Comparison of ENCODE assay signal across 21 mouse cellular contexts in genomic region chr1:40393214-40393613, GRCm38 (mm10). TPM values are rescaled to one million over a fixed set of nuclear protein-coding genes. Genes with fewer than 3 reads are reported as not detected.
A peak's percentile ranks its signal among the peaks of the same experiment; 100 is the strongest.
DNase-seq lines count a peak whose midpoint lies in the region; ATAC-seq and TF ChIP-seq lines count a peak whose summit lies in the region.
"Had no signal": no experiment of that assay in that cellular context is flagged by ENCODE, and none has a peak within 500 bp of the region (broad histone marks: within the 10 kb centered on the region; RNA-seq: fewer than 3 reads in every experiment).

No protein-coding gene starts in this region.

- H3K27ac ChIP-seq in cerebellum, adult 2 months (ENCODE audit: insufficient read depth, low read length): no peak overlapping the region
- no peak overlapping the region for H3K27ac ChIP-seq in kidney, embryonic 15.5 days
- H3K27ac ChIP-seq: embryonic facial prominence, embryonic 12.5 days; hindbrain, embryonic 14.5 days; intestine, embryonic 15.5 days; limb, embryonic 15.5 days; liver, embryonic 15.5 days; midbrain, embryonic 13.5 days had no signal

- no peaks in the 10 kb centered on the region for H3K27me3 ChIP-seq in megakaryocyte, embryonic 14.5 days (replicated peaks)
- H3K27me3 ChIP-seq in cerebellum, adult 2 months (ENCODE audit: control insufficient read depth, insufficient read depth, low read length): no peaks in the 10 kb centered on the region
- no peaks in the 10 kb centered on the region for H3K27me3 ChIP-seq in kidney, embryonic 15.5 days
- H3K27me3 ChIP-seq: embryonic facial prominence, embryonic 12.5 days; heart, embryonic 12.5 days; intestine, embryonic 15.5 days; limb, embryonic 15.5 days; midbrain, embryonic 13.5 days had no signal

- no peak overlapping the region for H3K4me2 ChIP-seq in kidney, embryonic 15.5 days
- H3K4me2 ChIP-seq: embryonic facial prominence, embryonic 12.5 days; heart, embryonic 12.5 days; hindbrain, embryonic 14.5 days; intestine, embryonic 15.5 days; limb, embryonic 15.5 days; liver, embryonic 15.5 days; midbrain, embryonic 13.5 days had no signal

- no peaks in the 10 kb centered on the region for H3K36me3 ChIP-seq in megakaryocyte, embryonic 14.5 days (replicated peaks; ENCODE audit: low read length)
- no peaks in the 10 kb centered on the region for H3K36me3 ChIP-seq in kidney, embryonic 15.5 days
- H3K36me3 ChIP-seq: embryonic facial prominence, embryonic 12.5 days; heart, embryonic 12.5 days; intestine, embryonic 15.5 days; limb, embryonic 15.5 days; liver, embryonic 15.5 days; midbrain, embryonic 13.5 days had no signal

- peak overlapping the region; percentile 38 for H3K4me3 ChIP-seq in megakaryocyte, embryonic 14.5 days (replicated peaks)
- H3K4me3 ChIP-seq in cerebellum, adult 2 months (replicated peaks; ENCODE audit: insufficient read depth, low read depth, low read length): no peak overlapping the region
- H3K4me3 ChIP-seq in kidney, embryonic 15.5 days (replicated peaks): no peak overlapping the region
- H3K4me3 ChIP-seq: embryonic facial prominence, embryonic 12.5 days; heart, embryonic 12.5 days; intestine, embryonic 15.5 days; limb, embryonic 15.5 days; liver, embryonic 15.5 days; midbrain, embryonic 13.5 days had no signal

- no peak for ATAC-seq in kidney, embryonic 15.5 days (replicated peaks; ENCODE audit: low FRiP score)
- ATAC-seq: forebrain, embryonic 16.5 days; intestine, embryonic 15.5 days; midbrain, embryonic 13.5 days had no signal

- H3K4me1 ChIP-seq in megakaryocyte, embryonic 14.5 days: peaks cover 26% of the 10 kb centered on the region
- no peaks in the 10 kb centered on the region for H3K4me1 ChIP-seq in cerebellum, adult 2 months (ENCODE audit: control insufficient read depth, insufficient read depth, low read length)
- H3K4me1 ChIP-seq in kidney, embryonic 15.5 days: no peaks in the 10 kb centered on the region
- H3K4me1 ChIP-seq: embryonic facial prominence, embryonic 12.5 days; heart, embryonic 12.5 days; intestine, embryonic 15.5 days; limb, embryonic 15.5 days; liver, embryonic 15.5 days; midbrain, embryonic 13.5 days had no signal

- 83% methylated on average over 7 of the region's 7 CpGs for WGBS in cerebellum, adult 2 months
- whole genome bisulfite sequencing in kidney, embryonic 15.5 days: 85% methylated on average over 7 of the region's 7 CpGs

- no peak for TF ChIP-seq CTCF in cerebellum, adult 2 months (IDR thresholded peaks at IDR 0.05; ENCODE audit: borderline replicate concordance, insufficient read depth, low read depth, low read length)

- DNase-seq in 3134 (ENCODE audit: extremely low read depth, insufficient read length, low spot score): peak; percentile 91
- DNase-seq in CD4-positive helper T cell, adult 2 months (ENCODE audit: low read depth, low spot score): peak; percentile 77
- peak; percentile 33 for DNase-seq in c-Kit-positive CD71-negative TER-119-negative erythroid progenitor cells, embryonic 14.5 days (ENCODE audit: low read depth)
- DNase-seq in left cerebral cortex, postnatal 10 days (ENCODE audit: extremely low spot score in 1 of 2, low spot score in 2 of 2): no peak
- no peak for DNase-seq in cerebellum, adult 2 months
- DNase-seq: cerebellum, adult 8-10 months; gastrocnemius, postnatal 36 days; heart, postnatal 36 days; layer of hippocampus, postnatal 36 days; retina, postnatal 1 day; thymus, adult 2 months had no signal

- H3K9me3 ChIP-seq in megakaryocyte, embryonic 14.5 days: no peaks in the 10 kb centered on the region
- H3K9me3 ChIP-seq in kidney, embryonic 15.5 days (replicated peaks): no peaks in the 10 kb centered on the region
- H3K9me3 ChIP-seq: embryonic facial prominence, embryonic 12.5 days; intestine, embryonic 15.5 days; limb, embryonic 15.5 days; liver, embryonic 15.5 days; midbrain, embryonic 13.5 days had no signal

- TF ChIP-seq POLR2A in cerebellum, adult 2 months (IDR thresholded peaks at IDR 0.05; ENCODE audit: borderline replicate concordance, insufficient read depth, low read length): no peak

- no peak overlapping the region for H3K9ac ChIP-seq in kidney, embryonic 15.5 days
- H3K9ac ChIP-seq: embryonic facial prominence, embryonic 12.5 days; heart, embryonic 12.5 days; hindbrain, embryonic 14.5 days; intestine, embryonic 15.5 days; limb, embryonic 15.5 days; liver, embryonic 15.5 days; midbrain, embryonic 13.5 days had no signal

- intact Hi-C loops in left cerebral cortex, postnatal 10 days (cut with DNase I): no loop called here

RNA-seq across cellular contexts. Expression of gene Il1rl1, which starts 36.2 kb away (rescaled TPM):
- 0.48 TPM in 1 of 2 replicates, not detected in the other for polyA plus RNA-seq in megakaryocyte, embryonic 14.5 days (2012; ENCODE audit: insufficient read depth, low replicate concordance)
- under 1 TPM; 0.21 to 0.53 TPM for total RNA-seq in left cerebral cortex, postnatal 10 days (2021)
- polyA plus RNA-seq in cerebellum, adult 2 months (2012; rRNA removed): 0.05 and 0.33 TPM in 2 replicates
- 0.38 and 0.51 TPM in 2 replicates for polyA plus RNA-seq in kidney, embryonic 15.5 days (2015; fragmentation: Nextera tagmentation; extraction: Ambion mirVana)

Comparison
In these comparisons a context has a peak if more than half of its experiments do, and no peak if none do; other contexts are left out.
1. DNase-seq: peak in 3134 (single experiment), CD4-positive helper T cell, adult 2 months (single experiment) and c-Kit-positive CD71-negative TER-119-negative erythroid progenitor cells, embryonic 14.5 days (single experiment); none in left cerebral cortex, postnatal 10 days (0 of 2) and cerebellum, adult 2 months (0 of 2).